Mouse (Mus musculus): ENCODE measurements around the gene Zfp318. TPM values are rescaled to one million over a fixed set of nuclear protein-coding genes. Genes with fewer than 3 reads are reported as not detected.

The Zfp318 gene
- 10 to 100 TPM; 43.3 to 48.2 TPM for total RNA-seq (2023)

GRCm38 (mm10) chr17:46383294-46384060 lies at the start of gene Zfp318:
Gene Zfp318, plus strand, starts transcription at chr17:46383731.

DNA sequence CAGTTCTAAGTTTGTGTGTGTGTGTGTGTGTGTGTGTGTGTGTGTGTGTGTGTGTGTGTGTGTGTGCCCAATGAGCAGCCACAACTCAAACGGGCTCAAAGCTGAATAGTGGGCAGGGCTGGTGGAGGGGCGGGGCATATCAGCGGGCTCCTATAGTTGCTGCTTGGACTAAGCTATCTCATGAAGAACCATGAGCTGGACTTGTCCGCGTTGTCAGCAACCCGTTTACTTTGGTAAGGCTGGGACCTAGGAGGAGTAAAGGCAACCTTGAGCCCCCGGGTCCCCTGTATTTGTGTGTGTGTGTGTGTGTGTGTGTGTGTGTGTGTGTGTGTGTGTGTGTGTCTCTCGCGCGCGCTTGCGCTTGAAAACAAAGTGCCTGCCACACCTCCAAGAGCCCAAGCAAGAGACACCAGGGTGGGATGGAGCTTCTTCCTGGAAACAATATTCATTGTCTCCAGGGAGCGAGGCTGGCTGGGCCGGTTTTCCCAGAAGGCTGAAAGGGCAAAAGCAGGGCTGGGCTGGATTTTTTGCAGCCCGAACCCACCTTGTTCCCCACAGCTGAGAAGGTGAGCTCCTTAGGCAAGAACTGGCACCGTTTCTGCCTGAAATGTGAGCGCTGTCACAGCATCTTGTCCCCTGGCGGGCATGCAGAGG lies 45.4 kb downstream of the Zfp318 start, which contains the start of gene Crip3:
Gene Crip3, plus strand, starts transcription at position 166 of the 654 bp plus-strand sequence.

GRCm38 (mm10) chr17:46438298-46438873 lies 54.9 kb downstream of the Zfp318 start, which contains the start of gene Slc22a7:
Gene Slc22a7, minus strand, starts transcription at chr17:46438457.

Other genes starting within 250 kb of the Zfp318 start
- not detected for gene Rsph9, start 239.5 kb upstream of the Zfp318 start, total RNA-seq (2023)
- gene Mad2l1bp, start 230.2 kb upstream of the Zfp318 start, total RNA-seq (2023) = 10 to 100 TPM; 23.8 to 25.9 TPM
- gene Gtpbp2, start 222.7 kb upstream of the Zfp318 start, total RNA-seq (2023) = 100 to 1,000 TPM; 209 to 215 TPM
- 10 to 100 TPM; 12.1 to 14.6 TPM for gene Polh, start 181.1 kb upstream of the Zfp318 start, total RNA-seq (2023)
- gene Xpo5, start 180.9 kb upstream of the Zfp318 start, total RNA-seq (2023) = 10 to 100 TPM; 37.5 to 41.9 TPM
- gene Polr1c, start 135.7 kb upstream of the Zfp318 start, total RNA-seq (2023) = 10 to 100 TPM; 60.8 to 70.2 TPM
- gene Yipf3, start 135.7 kb upstream of the Zfp318 start, total RNA-seq (2023) = 100 to 1,000 TPM; 110 TPM
- 1 to 10 TPM; 3.2 to 4.9 TPM for gene Lrrc73, start 130.2 kb upstream of the Zfp318 start, total RNA-seq (2023)
- 10 to 100 TPM; 44.5 to 55.9 TPM for gene Tjap1, start 100.7 kb upstream of the Zfp318 start, total RNA-seq (2023)
- gene Dlk2, start 86.3 kb upstream of the Zfp318 start, total RNA-seq (2023) = under 1 TPM in 1 of 2 experiments, not detected in 1; 0.55 TPM
- gene Abcc10, start 55.4 kb upstream of the Zfp318 start, total RNA-seq (2023) = 10 to 100 TPM; 16.1 to 17.5 TPM
- not detected for gene Crip3, start 45.2 kb downstream of the Zfp318 start, total RNA-seq (2023)
- gene Slc22a7, start 54.7 kb downstream of the Zfp318 start, total RNA-seq (2023) = not detected
- under 1 TPM; 0.53 to 0.87 TPM for gene Ttbk1, start 103.9 kb downstream of the Zfp318 start, total RNA-seq (2023)
- 1 to 10 TPM in 1 of 2 experiments, not detected in 1; 1.1 TPM for gene Dnph1, start 113.0 kb downstream of the Zfp318 start, total RNA-seq (2023)
- 10 to 100 TPM; 14.3 to 16.6 TPM for gene Cul9, start 162.7 kb downstream of the Zfp318 start, total RNA-seq (2023)
- 10 to 100 TPM; 74.1 to 76.7 TPM for gene Srf, start 172.4 kb downstream of the Zfp318 start, total RNA-seq (2023)
- not detected for gene Ptk7, start 245.8 kb downstream of the Zfp318 start, total RNA-seq (2023)

Measured in T-cell, adult 66 days (primary cell).